Mouse (Mus musculus) hindbrain, embryonic 15.5 days (tissue): Measurements from ENCODE around the gene Gng8. TPM values are rescaled to one million over a fixed set of nuclear protein-coding genes. Genes with fewer than 3 reads are reported as not detected.

Experiments
- ATAC-seq: fragments of 200-750 bp; cut with Nextera tagmentation; 2 replicates; pipeline ENCODE4 v1.8.0; 2017; ENCODE audit warnings: low read depth, moderate number of reproducible peaks, moderate TSS enrichment; ENCODE audit not compliant: low FRiP score
- H3K27ac ChIP-seq: fragments of 300-500 bp; sonication (generic); replicated peaks from 2 replicates; pipeline ENCODE4 v1.5.1; 2015; ENCODE audit warnings: mild to moderate bottlenecking, inconsistent platforms
- H3K27me3 ChIP-seq: fragments of 300-500 bp; sonication (generic); 2 replicates; pipeline ENCODE4 v1.6.1; 2015; ENCODE audit warnings: control low read depth, inconsistent platforms
- H3K36me3 ChIP-seq: fragments of 300-500 bp; sonication (generic); 2 replicates; pipeline ENCODE4 v1.6.1; 2015; ENCODE audit warnings: control low read depth, inconsistent platforms
- H3K4me1 ChIP-seq: fragments of 300-500 bp; sonication (generic); replicated peaks from 2 replicates; pipeline ENCODE4 v1.6.1; 2015; ENCODE audit warnings: control low read depth, inconsistent platforms
- H3K4me2 ChIP-seq: fragments of 300-500 bp; sonication (generic); 2 replicates; pipeline ENCODE4 v1.6.1; 2015; ENCODE audit warnings: moderate library complexity, mild to moderate bottlenecking, inconsistent platforms
- H3K4me3 ChIP-seq: fragments of 300-500 bp; sonication (generic); 2 replicates; pipeline ENCODE4 v1.5.1; 2015; ENCODE audit warnings: mild to moderate bottlenecking, inconsistent platforms
- H3K9ac ChIP-seq: fragments of 300-500 bp; sonication (generic); 2 replicates; pipeline ENCODE4 v1.6.1; 2015; ENCODE audit warnings: inconsistent platforms
- H3K9me3 ChIP-seq: fragments of 300-500 bp; sonication (generic); 2 replicates; pipeline ENCODE4 v1.6.1; 2016; ENCODE audit warnings: control low read depth, inconsistent platforms
- WGBS: fragments of 180-500 bp; shearing (Covaris S2); methylation state at CpG from one replicate; pipeline ENCODE4 v1.1.7; 2015; 5-methylcytosine and 5-hydroxymethylcytosine counted together
- polyA plus RNA-seq: library from polyadenylated mRNA; unstranded; fragments of >200 nt; fragmentation: Nextera tagmentation; extraction: Ambion mirVana; gene quantifications from 2 replicates; pipeline ENCODE4 v1.2.1, GENCODE M21; 2015

Gene Gng8
- polyA plus RNA-seq, 1 experiment from 2014 or later = 1.3 TPM

- ATAC-seq = no peak
- WGBS = 23% methylated on average over 17 of the region's 17 CpGs
- no peak overlapping the region for H3K4me3 ChIP-seq
These were observed 33.2 kb upstream of the Gng8 start for GRCm38 (mm10) chr7:16858336-16858735.

GRCm38 (mm10) chr7:16859902-16860651 is 31.5 kb upstream of the Gng8 start:
- no peak for ATAC-seq
- H3K4me2 ChIP-seq = no peak overlapping the region
- H3K27ac ChIP-seq = no peak overlapping the region
- 26% methylated on average over 5 of the region's 5 CpGs for WGBS
- peaks cover 27% of the 10 kb centered on the region for H3K36me3 ChIP-seq
- H3K9me3 ChIP-seq = no peaks in the 10 kb centered on the region
- no peaks in the 10 kb centered on the region for H3K4me1 ChIP-seq
- H3K9ac ChIP-seq = no peak overlapping the region
- no peaks in the 10 kb centered on the region for H3K27me3 ChIP-seq
- no peak overlapping the region for H3K4me3 ChIP-seq

More at GRCm38 (mm10) chr7:16858336-16858735, 33.2 kb upstream of the Gng8 start:
- peaks cover 17% of the 10 kb centered on the region for H3K36me3 ChIP-seq
- no peaks in the 10 kb centered on the region for H3K9me3 ChIP-seq
- H3K27ac ChIP-seq = no peak overlapping the region
- H3K9ac ChIP-seq = no peak overlapping the region
- H3K27me3 ChIP-seq = no peaks in the 10 kb centered on the region
- no peak overlapping the region for H3K4me2 ChIP-seq
- no peaks in the 10 kb centered on the region for H3K4me1 ChIP-seq

- H3K9ac ChIP-seq = no peak overlapping the region
- no peaks in the 10 kb centered on the region for H3K27me3 ChIP-seq
- ATAC-seq = no peak
- no peak overlapping the region for H3K27ac ChIP-seq
- H3K9me3 ChIP-seq = no peaks in the 10 kb centered on the region
- H3K4me2 ChIP-seq = no peak overlapping the region
- H3K4me1 ChIP-seq = peaks cover 16% of the 10 kb centered on the region
- H3K4me3 ChIP-seq = no peak overlapping the region
- 91% methylated on average over 3 of the region's 3 CpGs for WGBS
- peaks cover 21% of the 10 kb centered on the region for H3K36me3 ChIP-seq
These were observed 24.1 kb upstream of the Gng8 start for GRCm38 (mm10) chr7:16867488-16867887.

GRCm38 (mm10) chr7:16869497-16869896 is 22.1 kb upstream of the Gng8 start:
- H3K9ac ChIP-seq = peak overlapping the region; percentile 36
- H3K27ac ChIP-seq = peak overlapping the region; percentile 88
- peak; percentile 98 for ATAC-seq
- H3K27me3 ChIP-seq = no peaks in the 10 kb centered on the region
- peaks cover 12% of the 10 kb centered on the region; the same call in 1 of the 2 replicates for H3K36me3 ChIP-seq
- H3K4me2 ChIP-seq = peak overlapping the region; percentile 62
- H3K4me1 ChIP-seq = peaks cover 21% of the 10 kb centered on the region
- no peaks in the 10 kb centered on the region for H3K9me3 ChIP-seq
- 9% methylated on average over 16 of the region's 16 CpGs for WGBS
- peak overlapping the region; percentile 40 for H3K4me3 ChIP-seq

GRCm38 (mm10) chr7:16871600-16871999 is 20.0 kb upstream of the Gng8 start:
- H3K9ac ChIP-seq = no peak overlapping the region
- no peaks in the 10 kb centered on the region for H3K9me3 ChIP-seq
- WGBS = 85% methylated on average over 10 of the region's 10 CpGs
- H3K27ac ChIP-seq = no peak overlapping the region
- H3K4me1 ChIP-seq = peaks cover 32% of the 10 kb centered on the region
- H3K27me3 ChIP-seq = no peaks in the 10 kb centered on the region
- no peak overlapping the region for H3K4me3 ChIP-seq
- H3K36me3 ChIP-seq = no peaks in the 10 kb centered on the region
- no peak for ATAC-seq
- H3K4me2 ChIP-seq = no peak overlapping the region

- Histone ChIP-seq H3K4me3 (no peak overlapping the region), H3K36me3 (no peaks in the 10 kb centered on the region), H3K9ac (no peak overlapping the region), H3K4me1 (peaks cover 39% of the 10 kb centered on the region), H3K9me3 (no peaks in the 10 kb centered on the region), H3K27ac (no peak overlapping the region), H3K4me2 (no peak overlapping the region), H3K27me3 (no peaks in the 10 kb centered on the region)
- no peak for ATAC-seq
- 95% methylated on average over 9 of the region's 9 CpGs for WGBS
These were observed 19.1 kb upstream of the Gng8 start for GRCm38 (mm10) chr7:16872478-16872877.

GRCm38 (mm10) chr7:16873392-16873791 is 18.2 kb upstream of the Gng8 start:
- Histone ChIP-seq H3K4me2 (no peak overlapping the region; the same call in 1 of the 2 replicates), H3K27me3 (no peaks in the 10 kb centered on the region), H3K36me3 (no peaks in the 10 kb centered on the region), H3K27ac (no peak overlapping the region), H3K4me1 (peaks cover 39% of the 10 kb centered on the region), H3K4me3 (no peak overlapping the region), H3K9ac (no peak overlapping the region), H3K9me3 (no peaks in the 10 kb centered on the region)
- WGBS = 94% methylated on average over 4 of the region's 4 CpGs
- no peak for ATAC-seq

GRCm38 (mm10) chr7:16874190-16874589 is 17.4 kb upstream of the Gng8 start:
- WGBS = 5% methylated on average over 17 of the region's 17 CpGs
- no peaks in the 10 kb centered on the region for H3K27me3 ChIP-seq
- H3K4me3 ChIP-seq = peak overlapping the region; percentile 74
- no peak for ATAC-seq
- H3K36me3 ChIP-seq = no peaks in the 10 kb centered on the region
- no peaks in the 10 kb centered on the region for H3K9me3 ChIP-seq
- H3K4me2 ChIP-seq = peak overlapping the region; percentile 45
- H3K9ac ChIP-seq = no peak overlapping the region
- H3K27ac ChIP-seq = peak overlapping the region; percentile 73
- H3K4me1 ChIP-seq = peaks cover 38% of the 10 kb centered on the region

GRCm38 (mm10) chr7:16874756-16875309 is 16.8 kb upstream of the Gng8 start:
- under 1% methylated on average over 33 of the region's 33 CpGs for WGBS
- Histone ChIP-seq H3K4me1 (peaks cover 34% of the 10 kb centered on the region), H3K36me3 (no peaks in the 10 kb centered on the region), H3K9ac (peak overlapping the region; percentile 80), H3K27ac (peak overlapping the region; percentile 87), H3K27me3 (no peaks in the 10 kb centered on the region), H3K4me2 (peak overlapping the region; percentile 80), H3K4me3 (peak overlapping the region; percentile 74), H3K9me3 (no peaks in the 10 kb centered on the region)
- ATAC-seq = peak; percentile 98

- 0% methylated on average over 1 of the region's 1 CpGs for WGBS
- peak within 1 kb of the TSS; percentile 87 for H3K27ac ChIP-seq
- no peaks in the 10 kb centered on the region for H3K36me3 ChIP-seq
- peaks cover 34% of the 10 kb centered on the region for H3K4me1 ChIP-seq
- H3K9ac ChIP-seq = peak within 1 kb of the TSS; percentile 80
- H3K4me3 ChIP-seq = peak within 1 kb of the TSS; percentile 74
- H3K27me3 ChIP-seq = no peaks in the 10 kb centered on the region
- peak within 1 kb of the TSS; percentile 80 for H3K4me2 ChIP-seq
- no peak for ATAC-seq
- no peaks in the 10 kb centered on the region for H3K9me3 ChIP-seq
These were observed 16.5 kb upstream of the Gng8 start, which contains the start of gene Dact3 for GRCm38 (mm10) chr7:16875310-16875325. Gene Dact3 (plus strand): TSS chr7:16875317.

- Histone ChIP-seq H3K27me3 (no peaks in the 10 kb centered on the region), H3K4me3 (peak overlapping the region; percentile 74), H3K36me3 (no peaks in the 10 kb centered on the region), H3K9me3 (no peaks in the 10 kb centered on the region), H3K27ac (peak overlapping the region; percentile 87), H3K4me1 (peaks cover 34% of the 10 kb centered on the region), H3K4me2 (peak overlapping the region; percentile 80), H3K9ac (peak overlapping the region; percentile 80)
- WGBS = 1% methylated on average over 29 of the region's 42 CpGs
- peak; percentile 58; the same call in 1 of the 2 replicates for ATAC-seq
These were observed 16.3 kb upstream of the Gng8 start for GRCm38 (mm10) chr7:16875326-16875725.

GRCm38 (mm10) chr7:16876006-16876405 is 15.6 kb upstream of the Gng8 start:
- Histone ChIP-seq H3K4me2 (peak overlapping the region; percentile 80), H3K36me3 (no peaks in the 10 kb centered on the region; the same call in 1 of the 2 replicates), H3K4me3 (peak overlapping the region; percentile 74), H3K9ac (peak overlapping the region; percentile 80), H3K4me1 (peaks cover 33% of the 10 kb centered on the region), H3K9me3 (no peaks in the 10 kb centered on the region), H3K27ac (no peak overlapping the region), H3K27me3 (no peaks in the 10 kb centered on the region)
- WGBS = 5% methylated on average over 11 of the region's 11 CpGs
- no peak for ATAC-seq

- no peak overlapping the region for H3K27ac ChIP-seq
These were observed 15.0 kb upstream of the Gng8 start for GRCm38 (mm10) chr7:16876608-16877007.

More at GRCm38 (mm10) chr7:16876608-16877007, 15.0 kb upstream of the Gng8 start:
- peak overlapping the region; percentile 80 for H3K4me2 ChIP-seq
- WGBS = 5% methylated on average over 13 of the region's 13 CpGs
- H3K27me3 ChIP-seq = no peaks in the 10 kb centered on the region
- H3K4me3 ChIP-seq = peak overlapping the region; percentile 74
- H3K36me3 ChIP-seq = no peaks in the 10 kb centered on the region; the same call in 1 of the 2 replicates
- no peak for ATAC-seq
- H3K4me1 ChIP-seq = peaks cover 33% of the 10 kb centered on the region
- peak overlapping the region; percentile 80; the same call in 1 of the 2 replicates for H3K9ac ChIP-seq
- no peaks in the 10 kb centered on the region for H3K9me3 ChIP-seq
